Mouse (Mus musculus) MEL (cell line): ENCODE measurements around the gene Ak1. TPM values are rescaled to one million over a fixed set of nuclear protein-coding genes. Genes with fewer than 3 reads are reported as not detected.

Experiments used
- DNase-seq: peaks from one replicate; pipeline ENCODE4 v3.0.0; 2011; ENCODE audit warnings: low read depth, low spot score
- H3K27ac ChIP-seq: 2 replicates; pipeline ENCODE4 v1.5.1; 2012; ENCODE audit warnings: low read depth, mild to moderate bottlenecking, control low read depth, low read length, moderate library complexity; ENCODE audit not compliant: control insufficient read depth
- H3K27me3 ChIP-seq, 2 experiments: fragments of 150-350 bp in 1 of 2; sonication (generic) in 1 of 2; 2 replicates each; pipeline ENCODE4 v1.6.1; 2012; ENCODE audit warnings: low read length in 2 of 2, mild to moderate bottlenecking in 2 of 2, improper control_type of control experiment in 1 of 2, moderate library complexity in 1 of 2; ENCODE audit not compliant: insufficient read depth in 2 of 2, control insufficient read depth in 1 of 2
- H3K36me3 ChIP-seq, 2 experiments: 2 replicates each; pipeline ENCODE4 v1.6.1; 2012 to 2014; ENCODE audit warnings: low read length in 2 of 2, improper control_type of control experiment in 1 of 2, inconsistent platforms in 1 of 2, mild to moderate bottlenecking in 1 of 2; ENCODE audit not compliant: insufficient read depth in 2 of 2, control insufficient read depth in 1 of 2
- H3K4me1 ChIP-seq, 2 experiments: fragments of 150-350 bp in 1 of 2; sonication (generic) in 1 of 2; 2 replicates each; pipeline ENCODE4 v1.6.1; 2012; ENCODE audit warnings: low read length in 2 of 2, improper control_type of control experiment in 1 of 2, mild to moderate bottlenecking in 1 of 2; ENCODE audit not compliant: insufficient read depth in 2 of 2, control insufficient read depth in 1 of 2
- H3K4me3 ChIP-seq, 2 experiments: fragments of 150-350 bp in 1 of 2; sonication (generic) in 1 of 2; 2 replicates each; pipeline ENCODE4 v1.5.1; 2012; ENCODE audit warnings: low read depth in 2 of 2, low read length in 2 of 2, mild to moderate bottlenecking in 2 of 2, moderate library complexity in 2 of 2, control low read depth in 1 of 2, improper control_type of control experiment in 1 of 2; ENCODE audit not compliant: control insufficient read depth in 1 of 2, insufficient read depth in 1 of 2
- H3K79me2 ChIP-seq: 2 replicates; pipeline ENCODE4 v1.6.1; 2012; ENCODE audit warnings: mild to moderate bottlenecking, low read length, moderate library complexity; ENCODE audit not compliant: control insufficient read depth, poor library complexity, insufficient read depth
- H3K9ac ChIP-seq: 2 replicates; pipeline ENCODE4 v1.6.1; 2012; ENCODE audit warnings: low read depth, mild to moderate bottlenecking, control low read depth, low read length, moderate library complexity; ENCODE audit not compliant: control insufficient read depth, poor library complexity, severe bottlenecking
- H3K9me3 ChIP-seq: fragments of 150-350 bp; sonication (generic); replicated peaks from 2 replicates; pipeline ENCODE4 v1.6.1; 2012; ENCODE audit warnings: mild to moderate bottlenecking, low read length, improper control_type of control experiment, moderate library complexity; ENCODE audit not compliant: insufficient read depth
- CHD1 ChIP-seq: IDR thresholded peaks from 2 replicates; pipeline ENCODE4 v1.6.1; 2012; ENCODE audit warnings: low read depth, mild to moderate bottlenecking, inconsistent platforms, low read length, improper control_type of control experiment
- CHD2 ChIP-seq: IDR thresholded peaks from 2 replicates; pipeline ENCODE4 v1.6.1; 2011; ENCODE audit warnings: low read length, improper control_type of control experiment
- E2F4 ChIP-seq: IDR thresholded peaks from 2 replicates; pipeline ENCODE4 v1.6.1; 2011; ENCODE audit warnings: low read depth, low read length, improper control_type of control experiment, borderline replicate concordance
- EP300 ChIP-seq, 2 experiments: IDR thresholded peaks; 2 replicates each; pipeline ENCODE4 v1.6.1; 2011; ENCODE audit warnings: improper control_type of control experiment in 2 of 2, low read length in 2 of 2, low read depth in 1 of 2, mild to moderate bottlenecking in 1 of 2
- GATA1 ChIP-seq: IDR thresholded peaks from 2 replicates; pipeline ENCODE4 v1.6.1; 2011; ENCODE audit warnings: low read depth, low read length, improper control_type of control experiment
- HCFC1 ChIP-seq: IDR thresholded peaks from 2 replicates; pipeline ENCODE4 v1.6.1; 2012; ENCODE audit warnings: low read depth, mild to moderate bottlenecking, inconsistent platforms, low read length, improper control_type of control experiment, moderate library complexity
- JUND ChIP-seq: IDR thresholded peaks from 2 replicates; pipeline ENCODE4 v1.6.1; 2011; ENCODE audit warnings: low read depth, mild to moderate bottlenecking, improper control_type of control experiment, low read length
- MAX ChIP-seq: IDR thresholded peaks from 2 replicates; pipeline ENCODE4 v1.6.1; 2011; ENCODE audit warnings: low read length, improper control_type of control experiment
- MEF2A ChIP-seq: IDR thresholded peaks from 2 replicates; pipeline ENCODE4 v1.6.1; 2014; ENCODE audit warnings: low read depth, mild to moderate bottlenecking, inconsistent platforms, low read length, improper control_type of control experiment; ENCODE audit not compliant: poor library complexity, insufficient replicate concordance, severe bottlenecking; ENCODE audit errors: extremely low read depth
- MYB ChIP-seq: IDR thresholded peaks from 2 replicates; pipeline ENCODE4 v1.6.1; 2011; ENCODE audit warnings: mild to moderate bottlenecking, low read depth, low read length, improper control_type of control experiment
- NELFE ChIP-seq: IDR thresholded peaks from 2 replicates; pipeline ENCODE4 v1.6.1; 2011; ENCODE audit warnings: low read depth, low read length, improper control_type of control experiment
- NRF1 ChIP-seq: IDR thresholded peaks from 2 replicates; pipeline ENCODE4 v1.6.1; 2014; ENCODE audit warnings: low read depth, mild to moderate bottlenecking, inconsistent platforms, low read length, improper control_type of control experiment, moderate library complexity; ENCODE audit not compliant: poor library complexity, insufficient read depth, severe bottlenecking
- POLR2A ChIP-seq, 2 experiments: IDR thresholded peaks; 2 replicates each; pipeline ENCODE4 v1.6.1; 2011 to 2012; ENCODE audit warnings: low read length in 2 of 2, mild to moderate bottlenecking in 2 of 2, control low read depth in 1 of 2, improper control_type of control experiment in 1 of 2, low read depth in 1 of 2, moderate library complexity in 1 of 2; ENCODE audit not compliant: control insufficient read depth in 1 of 2, insufficient read depth in 1 of 2, poor library complexity in 1 of 2
- POLR2AphosphoS2 ChIP-seq: IDR thresholded peaks from 2 replicates; pipeline ENCODE4 v1.6.1; 2011; ENCODE audit warnings: low read length, improper control_type of control experiment
- POLR2AphosphoS5 ChIP-seq: IDR thresholded peaks from 2 replicates; pipeline ENCODE4 v1.6.1; 2012; ENCODE audit warnings: low read depth, borderline replicate concordance, mild to moderate bottlenecking, inconsistent platforms, low read length, moderate library complexity, mixed read lengths
- RCOR1 ChIP-seq: IDR thresholded peaks from 2 replicates; pipeline ENCODE4 v1.6.1; 2012; ENCODE audit warnings: low read depth, mild to moderate bottlenecking, inconsistent platforms, low read length, improper control_type of control experiment
- TBP ChIP-seq: IDR thresholded peaks from 2 replicates; pipeline ENCODE4 v1.8.0; 2011; ENCODE audit warnings: low read depth, low read length, improper control_type of control experiment
- USF2 ChIP-seq, 2 experiments: IDR thresholded peaks; 2 replicates each; pipeline ENCODE4 v1.6.1; 2011 to 2012; ENCODE audit warnings: improper control_type of control experiment in 2 of 2, low read length in 2 of 2, borderline replicate concordance in 1 of 2, inconsistent platforms in 1 of 2, low read depth in 1 of 2, mild to moderate bottlenecking in 1 of 2; ENCODE audit not compliant: insufficient read depth in 1 of 2
- polyA plus RNA-seq, 2 experiments: library from polyadenylated mRNA; stranded (reverse) in 1 of 2; unstranded in 1 of 2; fragments of >175 nt in 1 of 2; fragments of >200 nt in 1 of 2; gene quantifications; 2 replicates each; pipeline versions ENCODE4 v1.2.1 to v1.2.4; 2012; ENCODE audit warnings: low replicate concordance in 2 of 2, low read depth in 1 of 2; ENCODE audit not compliant: insufficient read length in 2 of 2, insufficient read depth in 1 of 2, missing spikeins in 1 of 2
- total RNA-seq: library from RNA; depleted of rRNA; stranded (reverse); fragments of 300-350 nt; gene quantifications from 2 replicates; pipeline ENCODE4 v1.2.3, GENCODE M21; 2012

The Ak1 gene
- total and polyA plus RNA-seq, 3 experiments = 0.12 to 0.13 TPM; not detected in 1

DNA sequence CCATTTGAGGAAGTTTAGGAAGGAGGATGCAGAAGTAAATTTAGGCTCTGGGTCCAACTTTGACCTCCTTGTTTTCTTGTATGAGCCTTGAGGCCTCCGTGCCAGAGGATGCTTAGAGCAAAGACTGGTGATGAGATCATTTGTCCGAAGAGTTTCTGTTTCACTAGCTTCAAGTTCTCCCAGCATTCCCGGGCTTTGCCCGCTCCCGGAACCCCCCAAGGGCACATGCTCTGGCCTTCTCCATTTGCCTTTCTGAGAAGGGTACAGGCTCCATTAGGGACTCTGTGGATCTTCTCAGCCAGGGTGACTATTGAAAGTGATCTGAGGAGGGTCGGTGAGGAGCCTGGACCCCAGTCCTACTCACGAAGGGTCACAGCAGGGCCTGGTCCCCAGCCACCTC lies 25.8 kb downstream of the Ak1 start:
- no peak for DNase-seq
- Histone ChIP-seq H3K79me2 (no peaks in the 10 kb centered on the region), H3K4me3 (no peak overlapping the region), H3K9ac (no peak overlapping the region), H3K4me1 (0 out of 4 replicates have a peak, but pooled peaks cover 0 to 4% of the 10 kb centered on the region in 2 experiments), H3K27ac (no peak overlapping the region), H3K9me3 (no peaks in the 10 kb centered on the region), H3K27me3 (no peaks in the 10 kb centered on the region), H3K36me3 (no peaks in the 10 kb centered on the region)
- TF ChIP-seq MEF2A (no peak), HCFC1 (no peak)

DNA sequence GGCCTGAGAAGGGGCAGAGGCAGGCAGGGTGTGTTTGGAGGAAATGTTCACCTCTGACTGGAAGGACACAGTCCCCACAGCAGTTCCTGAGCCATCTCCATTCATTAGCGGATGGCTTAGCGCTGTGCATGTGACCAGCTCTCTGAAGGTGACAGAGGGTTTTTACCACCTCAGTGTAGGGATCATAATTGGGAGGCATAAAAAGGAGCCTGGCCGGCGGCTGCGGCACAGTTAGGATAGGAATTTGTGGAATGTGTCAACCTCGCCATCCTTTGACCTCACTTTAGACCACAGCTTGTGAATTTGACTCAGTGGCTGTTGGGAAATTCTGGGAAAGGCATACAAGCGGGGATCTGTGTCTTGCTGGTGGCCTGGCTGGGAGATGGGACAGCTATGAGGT lies 32.2 kb downstream of the Ak1 start:
- no peak overlapping the region for H3K4me3 ChIP-seq
- H3K4me1 ChIP-seq = peaks cover 7% of the 10 kb centered on the region in 2 experiments

DNA sequence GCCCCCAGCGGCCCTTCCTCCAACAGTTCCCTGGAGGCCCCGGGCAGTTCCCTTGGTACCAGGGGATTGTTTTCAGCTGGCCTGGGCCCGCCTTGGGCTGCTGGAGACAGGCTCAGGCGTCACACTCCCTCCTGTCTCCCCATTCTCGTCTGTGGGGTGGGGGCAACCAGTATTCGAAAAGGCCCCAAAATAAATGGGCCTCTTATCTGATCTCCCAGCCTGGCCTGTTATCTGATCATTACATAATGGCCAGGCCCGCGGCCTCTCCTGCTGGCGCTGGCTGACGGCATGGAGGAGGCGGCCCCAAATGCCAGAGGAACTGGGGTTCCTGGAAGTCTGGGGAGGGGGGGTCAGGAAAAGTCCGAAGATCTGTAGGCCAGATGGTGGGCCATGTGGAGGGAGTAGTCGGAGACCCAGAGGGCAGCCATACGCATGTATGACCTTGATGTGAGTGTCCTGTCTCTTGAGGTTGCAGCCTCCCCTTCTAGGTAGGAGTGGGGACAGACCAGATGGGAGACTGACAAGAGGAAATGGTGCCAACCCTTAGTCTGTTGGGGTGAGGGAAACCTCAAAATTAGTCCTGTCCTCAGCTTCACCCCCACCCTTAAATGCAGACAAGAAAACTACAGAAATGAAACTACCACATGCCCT lies 33.3 kb downstream of the Ak1 start:
- TF ChIP-seq NRF1 (no peak), E2F4 (no peak), EP300 (IDR thresholded peaks at IDR 0.05; ENCODE audit: low read depth in 1 of 2, low read length in 2 of 2) (no peak), HCFC1 (no peak), CHD1 (no peak), RCOR1 (no peak), MAX (no peak), MYB (no peak)
- Histone ChIP-seq H3K9me3 (no peaks in the 10 kb centered on the region), H3K4me3 (no peak overlapping the region), H3K9ac (no peak overlapping the region), H3K27ac (no peak overlapping the region), H3K27me3 (no peaks in the 10 kb centered on the region), H3K79me2 (no peaks in the 10 kb centered on the region), H3K4me1 (peaks cover 15% of the 10 kb centered on the region in 2 experiments), H3K36me3 (peaks cover 0 to 15% of the 10 kb centered on the region in 2 experiments; a peak in 2 of 4 replicates)
- DNase-seq = no peak

More for the DNA sequence above, 32.2 kb downstream of the Ak1 start:
- Histone ChIP-seq H3K9me3 (no peaks in the 10 kb centered on the region), H3K36me3 (peaks cover 0 to 6% of the 10 kb centered on the region in 2 experiments; a peak in 2 of 4 replicates), H3K27ac (no peak overlapping the region), H3K79me2 (no peaks in the 10 kb centered on the region), H3K27me3 (no peaks in the 10 kb centered on the region), H3K9ac (no peak overlapping the region)
- TF ChIP-seq HCFC1 (no peak), GATA1 (no peak), MEF2A (no peak), POLR2AphosphoS2 (no peak), POLR2AphosphoS5 (no peak), NELFE (no peak), POLR2A (IDR thresholded peaks at IDR 0.05; ENCODE audit: control insufficient read depth in 1 of 2, insufficient read depth in 1 of 2, low read depth in 1 of 2, low read length in 2 of 2, poor library complexity in 1 of 2) (no peak), CHD2 (no peak), TBP (no peak), JUND (no peak), USF2 (IDR thresholded peaks at IDR 0.05; ENCODE audit: borderline replicate concordance in 1 of 2, insufficient read depth in 1 of 2, low read depth in 1 of 2, low read length in 2 of 2) (no peak)
- no peak for DNase-seq
